Mouse (Mus musculus) thymus, adult 18-20 months (tissue): ENCODE data around the gene Ifnar1.

Experiments used
- DNase-seq, 2 experiments: peaks; one replicate each; pipeline ENCODE4 v3.0.0; 2022; ENCODE audit warnings: mixed read lengths in 2 of 2

Ifnar1 gene

DNA sequence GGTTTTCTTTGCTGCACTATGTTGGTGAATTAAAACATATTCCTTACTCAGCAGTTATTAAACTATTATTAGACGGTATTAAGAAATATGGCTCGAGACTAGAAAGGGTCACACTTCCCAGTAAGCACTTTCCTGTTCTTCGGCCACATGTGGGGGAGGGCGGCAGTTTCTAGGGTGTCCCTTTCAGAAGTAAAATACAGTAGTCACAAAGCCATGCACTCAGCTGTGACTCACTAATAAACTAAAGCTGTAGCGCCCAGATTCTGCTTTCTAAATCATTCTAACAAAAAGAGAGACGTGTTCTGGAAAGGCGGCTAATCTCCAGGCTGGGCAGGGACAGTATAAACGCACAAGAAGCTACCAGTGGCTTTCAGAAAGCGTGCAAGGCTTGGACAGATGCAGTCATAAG lies 23.3 kb upstream of the Ifnar1 start:
- no peak for DNase-seq

DNA sequence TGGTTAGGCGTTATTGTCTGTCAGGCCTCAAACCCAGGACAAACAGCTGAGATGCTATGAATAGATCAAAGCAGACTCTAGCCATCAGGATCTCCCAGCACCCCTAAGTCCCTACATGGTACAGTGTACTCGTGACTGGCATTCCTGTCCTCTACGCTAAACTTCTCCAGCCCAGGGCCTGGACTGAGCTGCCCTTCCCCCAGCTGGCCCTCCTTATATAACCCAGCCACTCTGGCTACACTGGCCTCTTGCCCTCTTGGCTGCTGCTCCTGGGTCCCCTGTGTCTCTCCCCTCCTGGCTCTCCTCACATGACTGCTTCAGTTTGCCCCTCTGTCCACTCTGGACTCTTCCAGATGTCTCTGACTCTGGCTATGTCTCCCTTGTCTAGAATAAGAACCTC lies 22.4 kb upstream of the Ifnar1 start:
- DNase-seq = no peak

DNA sequence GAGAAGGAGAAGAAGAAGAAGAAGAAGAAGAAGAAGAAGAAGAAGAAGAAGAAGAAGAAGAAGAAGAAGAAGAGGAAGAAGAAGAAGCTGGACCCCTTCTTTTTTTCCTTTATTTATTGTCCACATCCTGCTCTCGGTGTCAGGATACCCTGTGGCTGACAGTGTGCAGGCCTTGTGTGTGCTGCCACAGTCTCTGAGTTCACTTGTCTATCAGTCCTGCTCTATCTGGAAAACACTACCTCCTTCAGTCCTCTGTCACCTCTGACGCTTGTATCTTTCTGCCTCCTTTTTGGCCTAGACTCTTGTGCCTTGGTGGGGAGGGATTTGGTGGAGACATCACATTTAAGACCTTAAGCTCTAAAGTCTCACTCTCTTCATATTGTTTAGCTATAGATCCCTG lies 21.6 kb upstream of the Ifnar1 start:
- no peak for DNase-seq

DNA sequence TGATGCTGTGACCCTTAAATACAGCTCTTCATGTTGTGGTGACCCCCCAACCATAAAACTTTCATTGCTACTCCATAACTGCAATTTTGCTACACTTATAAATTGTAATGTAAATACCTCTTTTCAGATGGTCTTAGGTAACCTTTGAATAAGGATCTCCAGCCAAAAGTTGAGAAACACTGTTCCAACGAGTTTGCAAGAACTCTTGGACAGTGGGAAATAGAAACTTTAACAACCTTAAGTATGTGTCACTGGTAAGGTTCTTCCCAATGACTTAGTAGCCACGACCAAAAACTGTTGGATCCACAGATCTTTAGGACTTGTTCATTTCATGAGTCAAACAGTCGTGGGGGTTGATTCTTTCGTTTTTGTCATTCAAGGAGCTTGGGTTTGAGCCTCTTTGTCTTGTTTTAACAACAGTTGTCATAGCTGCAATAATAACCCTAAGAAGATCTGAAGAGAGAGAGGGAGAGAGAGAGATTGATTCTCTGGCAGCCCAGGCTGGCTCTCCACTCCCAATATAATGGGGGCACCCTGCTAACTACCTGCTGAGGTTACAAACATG lies 21.1 kb upstream of the Ifnar1 start:
- DNase-seq = no peak

DNA sequence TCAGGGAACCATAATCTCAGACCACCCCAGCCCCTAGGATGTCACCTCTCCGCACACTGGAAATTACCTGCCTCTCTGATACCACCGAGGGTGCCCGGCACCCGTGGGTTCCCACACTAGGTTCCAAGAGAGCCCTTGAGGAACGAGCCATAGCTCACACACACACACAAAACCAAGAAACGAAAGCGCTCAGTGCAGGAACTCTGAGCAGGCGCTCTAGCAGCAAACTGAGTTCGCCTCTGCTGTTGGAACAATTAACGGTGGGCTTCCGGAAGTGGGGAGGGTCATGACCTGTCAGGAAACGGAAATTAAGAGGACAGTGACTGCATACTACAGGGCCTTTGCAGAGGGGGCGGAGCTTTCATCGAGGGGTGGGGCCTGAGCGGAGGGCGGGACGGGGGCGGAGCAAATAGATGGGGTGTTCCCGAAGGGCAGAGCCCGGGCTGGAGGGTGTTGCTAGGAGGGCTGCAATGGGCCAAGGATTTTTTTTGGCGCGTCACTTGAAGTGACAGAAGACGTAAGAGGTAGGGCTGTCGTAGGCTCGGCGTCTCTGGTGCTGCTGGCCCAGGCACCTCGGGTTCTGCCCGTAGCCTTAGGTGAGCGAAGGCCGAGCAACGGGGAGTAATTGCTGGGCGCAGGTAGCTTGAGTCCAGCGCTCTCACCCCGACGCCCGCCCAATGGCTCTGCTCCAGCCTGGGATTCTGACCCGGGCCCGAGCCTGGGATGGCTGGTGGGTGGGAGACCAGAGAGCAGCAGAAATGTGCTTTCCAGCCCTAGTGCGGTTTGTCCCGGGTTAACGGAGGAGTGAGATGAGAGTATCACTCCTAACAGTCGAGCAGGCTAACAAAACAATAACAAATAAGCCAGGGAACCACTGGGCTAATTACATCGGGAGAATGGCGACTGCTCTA lies 20.2 kb upstream of the Ifnar1 start:
- peak; percentile 81 to 89 for DNase-seq

DNA sequence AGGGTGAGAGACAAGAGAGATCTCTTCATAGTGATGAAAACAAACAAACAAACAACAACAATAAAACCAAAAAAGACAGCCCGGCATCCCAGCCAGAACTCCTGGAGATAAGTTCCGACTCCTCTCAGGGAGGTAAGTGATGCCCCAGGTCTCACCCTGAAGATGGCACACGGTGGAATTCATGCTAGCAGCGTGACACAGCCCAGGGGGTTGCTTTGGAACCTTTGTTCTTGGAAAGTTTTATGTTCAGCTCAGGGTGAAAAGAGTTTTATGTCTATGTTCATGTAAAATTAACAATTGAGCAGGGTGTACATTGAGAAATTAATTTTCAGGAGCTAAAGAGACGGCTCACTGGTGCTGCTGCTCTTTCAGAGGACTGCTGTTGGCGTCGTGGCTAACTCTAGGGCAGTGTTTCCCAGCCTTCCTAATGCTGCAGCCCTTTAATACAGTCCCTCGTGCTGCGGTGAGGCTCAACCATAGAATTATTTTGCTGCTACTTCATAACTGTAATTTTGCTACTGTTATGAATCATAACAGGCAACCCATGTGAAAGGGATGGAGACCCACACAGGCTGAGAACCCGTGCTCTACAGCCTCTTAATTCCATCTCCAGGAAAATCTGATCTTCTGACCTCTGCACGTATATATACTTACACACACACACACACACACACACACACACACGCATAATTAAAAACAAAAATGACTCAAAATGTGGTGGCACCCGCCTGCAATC lies 19.4 kb upstream of the Ifnar1 start:
- DNase-seq = no peak

DNA sequence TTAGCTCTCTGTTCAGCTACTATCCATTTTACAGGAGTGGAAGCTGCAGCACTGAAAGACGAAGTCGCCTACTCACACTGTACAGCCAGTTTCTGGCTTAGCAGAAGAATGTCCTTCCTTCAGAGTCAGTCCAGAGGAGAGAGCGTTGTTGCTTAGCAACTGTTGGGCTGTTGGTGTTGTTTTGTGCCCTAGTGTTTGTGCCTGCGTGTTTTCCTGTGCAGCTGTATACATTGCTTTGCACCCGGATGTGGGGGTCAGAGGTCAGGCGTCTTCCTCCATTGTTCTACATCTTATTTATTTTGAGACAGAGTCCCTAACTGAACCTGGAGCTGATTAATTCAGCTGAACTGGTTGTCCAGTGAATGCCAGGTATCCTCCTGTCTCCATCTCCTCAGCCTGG lies 18.5 kb upstream of the Ifnar1 start:
- no peak for DNase-seq

DNA sequence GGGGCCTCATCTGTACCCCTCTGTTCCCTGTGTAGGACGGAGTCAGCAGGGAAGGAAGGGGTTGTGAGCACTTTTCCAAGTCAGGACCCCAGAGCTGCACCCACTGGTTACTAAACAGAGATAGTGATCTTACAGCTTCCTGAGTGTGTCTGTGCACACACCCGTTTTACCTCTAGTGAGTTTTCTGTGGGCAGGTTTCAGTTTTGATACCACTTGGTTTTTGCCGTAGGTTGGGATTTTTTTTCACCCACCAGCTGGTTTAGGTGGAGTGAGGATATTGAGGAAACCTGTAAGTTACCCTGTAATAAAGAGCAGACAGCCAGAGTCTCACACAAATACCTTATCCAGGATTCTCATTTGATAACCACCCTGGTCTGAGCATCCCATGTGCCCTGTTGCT lies 14.6 kb upstream of the Ifnar1 start:
- no peak for DNase-seq

DNA sequence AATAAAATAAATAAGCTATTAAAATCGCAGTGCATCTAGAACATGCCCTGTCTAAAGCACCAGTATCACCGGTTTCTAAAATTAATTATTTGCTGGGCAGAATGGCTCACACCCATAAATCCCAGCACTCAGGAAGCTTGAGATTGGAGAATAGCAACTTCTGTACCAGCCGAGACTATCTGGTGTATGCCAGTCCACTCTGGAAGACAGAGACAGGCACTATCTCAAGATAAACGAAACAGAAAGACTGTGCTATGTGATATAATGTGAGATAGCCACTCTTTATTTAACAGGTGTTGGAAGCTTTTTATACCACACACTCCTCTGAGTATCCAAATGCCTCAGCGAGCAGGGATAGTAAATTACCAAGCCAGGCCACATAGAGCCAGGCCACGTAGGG lies 13.6 kb upstream of the Ifnar1 start:
- no peak for DNase-seq

DNA sequence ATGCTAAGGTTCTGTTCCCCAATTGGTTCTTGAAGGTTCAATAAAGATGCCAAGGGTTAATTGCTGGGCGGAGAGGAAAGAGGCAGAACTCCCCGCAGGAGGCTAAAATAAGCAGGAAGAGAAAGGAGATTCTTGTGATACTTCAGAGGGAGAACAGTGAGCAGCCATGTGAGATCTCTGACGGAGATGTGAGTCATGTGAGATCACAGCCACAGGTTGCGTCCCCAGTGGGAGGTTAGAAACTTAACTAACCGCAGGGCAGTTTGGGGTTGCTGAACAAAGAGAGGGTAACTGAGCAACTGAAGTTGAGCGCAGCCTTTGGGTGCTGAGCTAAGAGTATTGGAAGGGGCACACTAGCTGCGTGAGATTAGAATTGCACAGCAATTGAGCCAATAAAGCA lies 9.3 kb upstream of the Ifnar1 start:
- no peak for DNase-seq

DNA sequence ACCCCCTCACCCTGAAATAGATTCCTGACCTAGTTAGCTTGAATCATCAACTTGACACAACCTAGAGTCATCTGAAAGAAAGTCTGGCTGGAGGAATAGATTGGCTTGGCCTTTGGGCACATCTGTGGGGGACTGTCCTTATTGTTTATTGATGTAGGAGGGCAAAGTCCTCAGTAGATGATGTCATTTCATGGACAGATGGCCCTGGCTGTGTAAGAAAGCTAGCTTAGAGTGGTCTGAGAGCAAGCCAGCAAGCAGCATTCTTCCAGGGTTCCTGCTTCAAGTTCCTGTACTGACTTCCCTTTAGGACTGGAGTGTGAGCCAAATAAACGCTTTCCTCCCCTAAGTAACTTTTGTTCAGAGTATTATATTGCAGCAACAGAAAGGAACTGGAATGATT lies 7.0 kb upstream of the Ifnar1 start:
- no peak for DNase-seq

DNA sequence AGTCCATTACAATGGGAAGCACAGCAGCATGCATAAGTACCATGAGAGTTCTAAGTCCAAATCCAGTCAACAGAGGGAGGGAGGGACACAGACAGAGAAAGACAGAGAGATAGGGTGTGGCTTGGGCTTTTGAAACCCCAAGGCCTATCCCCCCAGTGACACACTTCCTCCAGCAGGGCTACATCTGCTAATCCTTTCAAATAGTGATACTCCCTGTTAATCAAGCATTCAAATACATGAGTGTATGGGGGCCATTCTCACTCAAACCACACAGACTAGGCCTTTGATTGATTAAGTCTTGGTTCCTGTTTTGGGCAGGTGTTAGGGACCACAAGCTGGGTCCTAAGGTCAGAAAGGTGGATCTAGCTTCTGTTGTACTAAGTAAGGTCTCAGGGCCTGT lies 4.5 kb upstream of the Ifnar1 start:
- DNase-seq = no peak

DNA sequence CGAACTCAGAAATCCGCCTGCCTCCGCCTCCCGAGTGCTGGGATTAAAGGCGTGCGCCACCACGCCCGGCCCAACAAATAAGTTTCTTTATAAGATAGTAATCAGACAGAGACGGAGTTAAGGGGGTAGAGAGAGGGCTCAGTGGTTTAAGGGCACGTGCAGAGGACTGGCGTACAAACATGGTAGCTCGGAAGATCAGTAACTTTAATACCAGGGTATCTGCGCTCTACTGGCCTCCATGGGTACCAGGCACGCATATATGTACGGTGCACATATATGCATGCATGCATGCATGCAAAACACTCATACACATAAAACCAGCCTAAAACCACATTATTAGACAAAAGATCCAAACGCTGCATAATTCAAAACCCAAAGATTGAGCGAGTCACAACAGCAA lies 651 bp upstream of the Ifnar1 start:
- DNase-seq = no peak

DNA sequence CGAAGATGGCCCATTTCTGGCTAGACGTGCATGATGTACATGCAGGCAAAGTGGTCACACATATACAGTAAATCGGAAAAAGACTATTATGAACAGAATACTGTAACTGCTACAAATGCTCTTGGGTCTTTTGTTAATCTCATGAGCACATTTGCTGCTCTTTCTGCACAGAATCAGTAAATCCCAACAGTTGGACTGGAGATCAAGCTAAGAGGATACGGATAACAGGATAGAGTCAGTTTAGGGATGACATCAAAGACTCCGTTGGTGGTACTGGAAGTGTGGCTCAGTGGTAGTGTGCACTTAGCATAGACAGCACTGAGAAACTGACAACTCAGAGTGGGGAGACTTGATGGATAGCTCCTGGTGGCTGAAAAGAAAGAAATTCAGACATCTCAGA lies 803 bp downstream of the Ifnar1 start:
- DNase-seq = no peak

DNA sequence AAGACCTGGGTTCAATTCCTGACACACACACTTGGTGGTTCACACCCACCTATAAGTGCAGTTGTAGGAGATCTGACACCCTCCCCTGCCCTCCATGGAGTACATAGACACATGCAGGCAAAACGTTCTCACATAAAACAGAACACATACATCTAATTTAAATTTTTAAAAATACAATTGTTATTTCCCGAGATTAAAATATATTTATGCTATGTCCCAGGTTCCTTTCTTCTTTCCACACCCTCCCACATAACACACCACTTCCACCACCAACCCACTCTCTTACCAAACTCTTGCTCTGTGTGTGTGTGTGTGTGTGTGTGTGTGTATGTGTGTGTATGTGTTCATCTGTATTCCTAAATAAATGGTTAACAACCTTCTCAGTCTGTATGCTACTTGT lies 3.0 kb downstream of the Ifnar1 start:
- DNase-seq = no peak

DNA sequence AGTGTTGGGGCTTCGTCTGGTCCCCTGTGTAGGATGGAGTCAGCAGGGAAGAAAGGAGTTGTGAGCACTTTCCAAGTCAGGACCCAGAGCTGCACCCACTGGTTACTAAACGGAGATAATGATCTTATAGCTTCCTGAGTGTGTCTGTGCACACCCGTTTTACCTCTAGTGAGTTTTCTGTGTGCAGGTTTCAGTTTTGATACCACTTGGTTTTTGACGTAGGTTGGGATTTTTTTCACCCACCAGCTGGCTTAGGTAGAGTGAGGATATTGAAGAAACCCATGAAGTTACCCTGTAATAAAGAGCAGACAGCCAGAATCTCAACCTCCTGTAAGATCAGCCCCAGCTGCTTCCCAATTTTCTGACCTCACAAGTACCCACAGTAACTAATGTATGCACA lies 5.9 kb downstream of the Ifnar1 start:
- DNase-seq = no peak

DNA sequence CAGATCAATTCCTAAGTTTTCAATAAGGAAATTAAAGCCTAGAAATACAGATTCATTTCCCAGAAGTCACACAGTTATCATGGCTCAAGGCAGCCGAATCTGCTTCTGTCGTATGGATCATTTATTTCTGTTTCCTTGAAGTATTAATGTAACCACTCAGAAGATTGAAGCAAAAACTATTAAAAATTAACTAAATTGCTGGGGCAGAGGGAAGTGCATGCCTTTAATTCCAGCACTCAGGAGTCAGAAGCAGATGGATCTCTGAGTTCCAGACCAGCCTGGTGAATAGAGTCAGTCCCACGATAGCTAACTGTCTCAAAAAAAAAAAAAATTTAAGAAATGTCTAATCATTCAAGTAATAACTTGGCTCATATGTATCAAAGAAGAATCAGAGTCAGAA lies 6.4 kb downstream of the Ifnar1 start:
- DNase-seq = no peak

DNA sequence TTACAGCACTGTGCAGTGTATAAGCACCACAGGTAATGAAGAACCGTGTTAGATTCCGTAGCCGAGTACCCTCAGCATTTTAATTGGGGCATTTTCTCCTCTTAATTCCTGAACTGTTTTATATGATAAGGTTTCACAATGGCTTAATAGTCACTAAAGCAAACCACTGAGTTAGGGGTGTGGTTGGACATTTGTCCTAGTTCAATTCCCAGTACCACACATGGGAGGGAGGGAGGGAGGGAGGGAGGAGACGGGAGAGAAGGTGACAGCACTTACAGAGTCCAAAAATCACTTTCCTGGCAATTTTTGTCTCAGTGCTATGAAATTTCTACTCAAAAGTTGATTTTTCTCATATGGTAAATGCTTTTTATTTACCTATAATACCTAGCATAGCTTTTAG lies 10.5 kb downstream of the Ifnar1 start:
- DNase-seq = no peak

DNA sequence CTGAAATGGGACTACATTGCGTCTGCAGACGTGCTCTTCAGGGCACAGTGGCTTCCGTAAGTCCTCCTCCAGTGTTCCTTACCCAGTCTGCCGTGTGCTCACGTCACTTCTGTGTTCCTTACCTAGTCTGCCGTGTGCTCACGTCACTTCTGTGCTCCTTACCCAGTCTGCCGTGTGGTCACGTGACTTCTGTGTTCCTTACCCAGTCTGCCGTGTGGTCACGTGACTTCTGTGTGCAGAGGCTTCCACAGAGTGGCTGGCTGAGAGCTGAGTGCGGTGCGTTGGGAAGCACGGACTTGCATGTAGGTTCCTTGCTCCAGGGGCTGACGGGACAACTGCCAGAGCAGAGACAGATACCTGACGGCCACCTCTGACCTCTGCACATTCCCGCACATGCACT lies 11.2 kb downstream of the Ifnar1 start:
- DNase-seq = no peak

DNA sequence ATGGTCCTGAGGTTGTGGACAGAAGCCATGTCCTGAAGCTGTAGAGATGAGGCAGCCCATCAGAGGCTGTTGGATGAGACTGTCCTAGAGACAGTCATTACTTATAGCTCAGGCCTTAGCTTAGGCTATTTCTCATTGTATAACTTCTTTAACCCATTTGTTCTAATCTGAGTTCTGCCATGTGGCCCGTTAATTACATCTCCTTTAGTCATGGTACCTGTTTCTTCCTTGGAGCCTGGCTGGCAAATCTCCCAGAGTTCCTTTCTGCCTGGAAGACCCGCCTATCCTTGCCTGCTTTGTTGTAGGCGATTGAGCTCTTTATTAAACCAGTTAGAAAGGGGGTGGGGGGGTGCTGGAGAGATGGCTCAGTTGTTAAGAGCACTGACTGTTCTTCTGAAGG lies 11.7 kb downstream of the Ifnar1 start:
- DNase-seq = no peak

DNA sequence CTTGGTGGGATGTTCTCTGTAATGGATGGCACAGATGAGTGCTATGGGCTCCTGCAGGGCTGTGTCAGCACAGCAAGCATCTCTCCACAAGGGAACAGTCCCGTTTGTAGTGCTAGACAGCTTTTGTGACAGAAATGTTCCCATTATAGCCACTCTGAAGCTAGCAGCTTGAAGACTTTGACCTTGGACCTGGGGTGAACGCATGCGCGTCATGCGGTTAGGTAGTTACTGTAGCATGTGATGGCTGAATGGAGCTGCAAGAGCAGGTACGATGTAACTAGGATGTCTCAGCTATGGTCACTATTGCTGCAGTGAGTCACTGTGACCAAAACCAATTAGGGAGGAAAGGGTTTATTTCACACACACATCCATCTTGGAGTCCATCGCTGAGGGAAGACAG lies 13.0 kb downstream of the Ifnar1 start:
- DNase-seq = no peak

DNA sequence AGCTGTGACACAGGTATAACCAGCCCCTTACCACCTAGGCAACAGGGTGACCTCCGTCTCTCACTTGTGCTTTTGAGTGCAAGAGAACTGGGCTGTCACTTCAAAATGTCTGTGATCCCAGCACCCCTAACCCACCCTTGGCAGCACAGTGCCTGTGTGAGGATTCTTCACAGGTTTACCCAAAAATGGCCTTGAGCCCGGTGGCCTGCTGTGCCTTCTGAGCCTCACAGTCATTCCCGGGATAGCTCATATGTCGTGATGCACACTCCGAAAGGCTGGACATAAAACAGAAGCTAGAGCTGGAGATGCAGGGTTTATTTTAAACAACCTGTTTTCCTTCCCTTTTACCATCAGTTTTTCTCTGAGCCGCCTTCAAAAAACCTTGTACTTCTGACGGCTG lies 19.7 kb downstream of the Ifnar1 start:
- DNase-seq = no peak

DNA sequence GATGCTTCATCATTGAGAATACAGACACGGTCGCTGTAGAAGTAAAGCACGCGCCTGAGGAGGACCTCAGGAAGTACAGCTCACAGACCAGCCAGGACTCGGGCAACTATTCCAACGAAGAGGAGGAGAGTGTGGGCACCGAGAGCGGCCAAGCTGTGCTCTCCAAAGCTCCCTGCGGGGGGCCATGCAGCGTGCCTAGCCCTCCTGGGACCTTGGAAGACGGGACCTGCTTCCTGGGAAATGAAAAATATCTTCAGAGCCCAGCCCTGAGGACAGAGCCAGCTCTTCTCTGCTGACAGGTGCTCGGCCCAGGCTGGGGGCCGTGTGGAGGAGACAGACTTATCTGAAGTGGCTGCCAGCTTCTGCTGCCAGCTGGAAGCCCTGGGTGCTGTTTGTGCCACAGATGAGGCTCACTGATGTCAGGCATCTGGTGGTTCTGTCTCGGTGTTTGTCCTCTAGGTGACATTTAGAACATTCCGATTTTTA lies 20.1 kb downstream of the Ifnar1 start:
- DNase-seq = no peak

DNA sequence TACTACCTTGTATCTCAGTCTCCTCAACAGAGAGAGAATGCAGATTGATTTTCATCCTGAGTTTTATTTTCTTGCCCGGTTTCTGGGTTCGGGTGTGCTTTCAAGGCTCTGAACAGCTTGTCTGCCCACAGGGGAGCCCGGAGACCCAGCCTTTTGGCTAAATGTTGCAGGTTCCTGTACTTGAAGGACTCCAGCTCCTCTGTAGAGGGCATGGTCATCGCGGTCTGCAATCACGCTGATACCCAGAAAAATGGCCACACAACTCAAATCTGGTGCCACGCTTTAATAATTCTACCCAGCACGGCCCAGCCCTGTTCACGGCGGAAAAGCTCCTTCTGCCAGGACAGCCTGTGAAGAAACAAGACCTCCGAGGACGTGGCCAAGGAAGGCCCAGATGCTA lies 21.4 kb downstream of the Ifnar1 start:
- no peak for DNase-seq
